Mouse (Mus musculus): Measurements from ENCODE around the gene Ddx20. TPM values are rescaled to one million over a fixed set of nuclear protein-coding genes. Genes with fewer than 3 reads are reported as not detected.
"Not testable (repeated sequence)": the region's sequence is repeated elsewhere in the genome, so short reads cannot be mapped to it uniquely, and the experiment has no call there.

Gene Ddx20
- total RNA-seq, 2 experiments from 2014 or later = 17.0 to 17.3 TPM

DNA sequence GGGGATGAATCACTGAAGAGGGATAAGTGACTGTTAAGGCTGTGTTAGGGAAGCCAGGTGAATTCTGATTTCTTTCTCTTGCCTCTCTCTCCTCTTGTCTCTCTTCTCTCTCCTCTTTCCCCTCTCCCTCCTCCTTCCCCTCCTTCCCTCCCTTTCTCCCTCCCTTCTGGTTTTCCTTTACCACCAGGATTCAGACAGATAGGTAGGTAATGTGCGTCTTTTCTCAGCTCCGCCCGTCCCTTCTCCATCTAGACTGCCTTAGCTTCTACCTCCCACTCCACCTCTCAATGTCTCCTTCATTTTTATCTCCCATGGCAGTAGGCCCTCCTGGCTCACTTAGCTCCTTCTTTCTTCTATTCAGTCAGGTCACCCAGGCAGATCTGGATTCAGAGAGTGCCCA, 18.2 kb upstream of the Ddx20 start:
- no peak for DNase-seq

DNA sequence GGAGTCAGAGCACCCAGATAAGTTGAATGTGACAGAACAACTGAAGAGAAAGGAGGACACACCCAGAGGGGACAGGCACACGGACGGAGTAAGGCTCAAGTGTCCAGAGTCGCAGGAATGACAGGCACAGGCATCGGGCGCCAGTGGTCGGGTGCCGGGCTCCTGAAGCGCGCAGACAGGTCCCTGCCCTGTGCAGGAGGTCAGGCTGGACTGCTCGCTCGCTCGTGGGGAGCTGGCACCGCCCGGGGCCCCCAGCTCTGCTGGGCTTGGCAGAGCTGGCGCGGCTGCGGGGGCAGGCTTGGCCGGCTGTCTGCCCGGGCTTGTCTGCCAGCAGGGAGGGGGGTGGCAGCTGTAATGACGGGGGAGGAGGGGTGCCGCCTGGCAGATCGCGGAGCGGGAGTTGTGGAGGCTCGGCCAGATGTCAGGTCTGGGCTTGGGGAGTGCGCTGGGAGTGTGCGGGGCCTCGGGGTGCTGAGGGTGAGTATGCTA, 17.7 kb upstream of the Ddx20 start:
- DNase-seq = peak; percentile 78

DNA sequence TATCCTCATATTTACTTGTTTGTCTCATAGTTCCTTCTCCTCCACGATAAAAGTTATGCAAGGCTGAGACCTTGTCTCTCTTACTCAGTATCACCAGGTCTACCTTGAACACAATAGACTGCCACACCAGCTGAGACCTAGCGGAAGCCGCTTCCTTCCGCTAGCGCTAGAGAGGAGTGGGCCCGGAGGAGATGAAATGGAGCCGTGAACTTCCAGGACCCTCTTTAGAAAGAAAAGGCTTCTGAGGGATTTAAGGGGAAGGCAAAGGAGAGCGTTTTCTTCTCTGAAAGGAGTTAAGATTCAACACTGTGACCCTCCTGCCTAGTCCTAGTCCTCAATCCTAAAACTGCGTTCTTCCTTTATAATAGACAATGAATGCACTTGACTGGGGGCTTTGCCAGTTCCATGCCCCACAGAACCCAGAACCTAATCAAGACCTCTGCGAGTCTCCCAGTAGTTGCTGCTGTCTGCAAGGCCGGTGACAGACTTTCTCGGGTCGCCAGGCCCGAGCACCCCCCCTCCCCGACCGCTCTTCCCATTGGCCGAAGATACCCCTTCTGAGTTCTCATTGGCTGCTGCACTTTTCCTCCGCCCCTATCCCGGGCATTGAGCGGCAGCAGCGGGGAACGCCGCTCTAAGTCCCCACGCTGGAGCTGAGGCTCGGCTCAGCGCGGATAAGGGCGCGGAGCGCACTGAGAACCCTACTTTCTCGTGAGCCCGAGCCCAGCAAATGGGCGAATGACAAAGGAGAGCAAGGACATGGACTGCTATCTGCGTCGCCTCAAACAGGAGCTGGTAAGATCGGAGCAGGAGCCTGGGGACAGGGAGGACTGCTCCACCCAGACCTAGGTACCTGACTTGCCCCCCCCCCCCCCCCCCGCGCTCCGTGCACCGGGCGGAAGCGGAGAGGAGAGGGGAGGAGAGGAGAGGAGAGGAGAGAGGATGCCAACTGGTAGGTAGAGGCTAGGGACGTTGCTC, 16.9 kb upstream of the Ddx20 start, which contains the start of gene Inka2:
Inka2 (plus strand) TSS at position 569 of the 978 bp plus-strand sequence.
- DNase-seq = peak; percentile 87

DNA sequence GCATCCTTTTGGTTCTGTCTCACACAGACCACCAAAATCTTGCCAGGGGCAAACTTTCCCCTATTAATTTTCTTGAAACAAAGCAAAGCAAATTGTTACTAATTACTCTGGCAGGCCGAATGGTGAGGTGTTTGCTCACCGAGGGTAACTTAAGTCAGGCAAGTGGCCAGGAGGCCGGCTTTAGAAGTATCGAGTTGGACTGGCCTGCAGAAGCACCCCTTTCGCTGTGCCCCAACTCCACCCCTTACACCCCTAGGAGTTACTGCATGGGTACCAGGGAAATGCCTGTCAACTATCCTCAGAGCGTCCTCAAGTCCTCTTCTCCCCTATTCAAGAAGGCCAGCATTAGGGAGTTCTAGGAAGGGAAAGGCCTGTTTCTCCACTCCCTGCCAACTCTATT, 16.2 kb upstream of the Ddx20 start:
- no peak for DNase-seq

DNA sequence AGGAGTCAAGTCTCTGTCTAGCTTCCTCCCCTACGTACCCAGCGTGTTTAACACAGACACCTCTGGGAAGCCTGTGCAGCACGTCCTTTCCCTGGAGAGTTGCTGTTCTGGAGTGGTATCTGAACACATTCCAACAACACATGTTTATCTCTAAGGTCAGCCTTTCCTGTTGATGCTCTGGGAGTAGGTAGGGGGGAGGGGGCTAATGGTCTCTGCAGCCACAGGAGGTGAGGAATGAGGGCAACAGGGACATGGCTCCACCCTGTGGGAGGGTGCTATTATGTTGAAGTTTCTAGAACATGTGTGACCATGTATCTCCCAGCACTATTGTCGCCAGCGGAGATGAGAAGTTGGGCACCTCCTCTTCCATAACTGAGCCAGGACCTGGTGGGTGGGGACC, 14.0 kb upstream of the Ddx20 start:
- DNase-seq = no peak

DNA sequence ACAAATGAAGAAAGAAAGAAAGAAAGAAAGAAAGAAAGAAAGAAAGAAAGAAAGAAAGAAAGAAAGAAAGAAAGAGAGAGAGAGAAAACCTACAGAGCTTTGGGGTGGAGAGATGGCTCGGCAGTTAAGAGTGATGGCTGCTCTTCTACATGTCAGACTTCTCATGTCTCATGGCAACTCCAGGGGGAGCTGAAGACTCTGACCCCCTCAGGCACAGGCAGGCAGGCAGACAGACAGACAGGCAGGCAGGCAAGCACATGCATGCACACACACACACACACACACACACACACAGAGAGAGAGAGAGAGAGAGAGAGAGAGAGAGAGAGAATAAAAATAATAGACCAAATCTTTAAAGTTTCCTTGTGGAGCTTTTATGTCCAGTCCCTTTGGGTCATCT, 13.4 kb upstream of the Ddx20 start:
- DNase-seq = not testable (repeated sequence)

DNA sequence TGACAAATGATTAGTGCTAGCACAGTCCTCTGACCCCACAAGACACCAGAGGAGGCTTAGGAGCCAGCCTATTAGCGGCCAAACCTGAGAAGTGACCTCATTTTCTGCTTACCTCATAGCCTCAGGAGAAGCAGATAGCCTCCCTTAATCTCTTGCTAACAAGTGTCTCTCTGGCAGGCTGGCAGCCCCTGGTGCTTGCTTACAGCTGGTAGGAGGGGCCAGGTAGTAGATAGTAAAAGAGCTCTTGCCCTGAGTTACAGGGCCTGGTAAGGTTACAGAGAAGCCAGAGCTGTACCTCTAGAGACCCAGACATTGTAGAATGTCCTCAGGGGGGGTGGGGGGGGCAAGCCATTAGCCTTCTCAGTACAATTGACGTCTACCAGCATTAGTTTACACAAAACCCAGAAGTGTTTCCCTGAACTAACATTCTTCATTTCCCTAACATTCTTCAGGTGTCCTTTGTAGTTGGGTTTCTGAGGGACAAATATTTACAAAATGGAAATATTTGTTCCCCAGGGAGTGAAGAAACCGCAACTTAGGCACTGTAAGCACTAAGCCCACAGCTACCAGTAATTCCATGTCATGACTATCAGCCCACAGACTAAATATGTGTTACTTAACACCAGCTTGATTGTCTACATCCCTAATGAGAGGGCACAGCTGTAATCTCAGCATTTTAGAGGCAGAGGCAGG, 12.0 kb upstream of the Ddx20 start:
- no peak for DNase-seq

DNA sequence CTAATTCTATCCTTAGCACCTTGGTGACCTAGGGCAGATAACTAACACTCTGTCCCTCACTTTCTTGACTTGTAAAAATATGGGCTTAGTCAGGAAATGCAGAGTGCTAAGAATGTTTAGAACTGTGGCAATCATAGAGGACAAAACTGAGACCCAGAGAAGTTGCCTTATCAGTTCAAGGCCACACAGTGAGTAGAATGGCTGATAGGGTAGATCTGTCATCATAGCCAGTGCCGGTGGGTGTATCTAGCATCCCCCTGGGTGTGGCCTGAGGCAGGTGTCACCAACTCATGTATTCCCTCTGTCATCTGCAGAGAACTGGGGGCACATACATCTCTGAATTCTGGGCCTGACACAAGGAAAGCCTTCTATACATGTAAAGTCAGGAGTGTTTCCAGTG, 10.9 kb upstream of the Ddx20 start:
- DNase-seq = no peak

DNA sequence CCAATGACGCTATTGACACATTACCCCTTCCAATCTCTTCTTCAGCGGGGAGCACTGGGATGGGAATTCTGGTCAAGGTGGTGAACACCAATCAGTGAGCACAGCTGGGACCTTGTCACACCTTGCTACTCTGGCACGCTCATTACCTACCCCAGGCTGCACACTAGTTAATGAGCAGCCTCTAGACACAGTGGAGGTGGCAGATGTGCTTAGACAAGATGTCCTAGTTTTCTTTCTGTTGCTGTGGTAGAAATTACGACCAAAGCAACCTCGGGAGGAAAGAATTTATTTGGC, 9.7 kb upstream of the Ddx20 start:
- no peak for DNase-seq

DNA sequence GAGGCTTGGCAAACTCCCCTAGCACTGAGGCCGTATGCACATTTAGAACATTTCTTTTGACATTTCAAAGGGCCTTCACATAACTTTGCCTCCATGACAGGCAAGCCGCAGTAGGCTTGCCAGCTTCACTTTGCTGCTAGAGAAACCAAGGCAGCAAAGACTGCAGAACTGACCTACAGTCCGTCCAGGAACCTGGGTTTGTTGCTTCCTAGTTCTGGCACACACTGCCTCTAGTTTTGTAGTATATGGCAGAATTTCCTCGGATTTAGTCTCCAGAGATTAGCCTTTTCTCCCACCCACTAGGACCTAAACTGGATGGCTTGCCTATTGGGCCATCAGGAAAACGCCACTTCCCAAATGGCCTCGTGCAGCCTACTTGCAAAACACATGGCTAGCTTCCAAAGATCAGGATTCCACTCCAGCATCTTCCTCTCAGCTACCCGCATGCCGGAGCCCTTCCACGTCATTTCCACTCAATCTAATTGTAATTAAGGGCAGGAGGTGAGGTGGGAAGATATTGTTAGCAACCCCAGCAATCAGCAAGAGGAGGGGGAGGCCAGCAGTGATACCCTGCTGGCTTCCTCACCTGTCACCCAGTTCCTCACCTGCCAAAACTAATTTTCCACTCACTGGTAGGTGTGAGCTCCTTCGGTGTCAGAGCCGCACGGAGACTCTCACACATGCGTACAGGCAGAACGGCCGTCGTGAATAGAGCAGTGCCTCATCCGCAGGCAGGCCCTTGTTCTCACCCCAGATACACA, 9.2 kb upstream of the Ddx20 start:
- DNase-seq = peak; percentile 42

DNA sequence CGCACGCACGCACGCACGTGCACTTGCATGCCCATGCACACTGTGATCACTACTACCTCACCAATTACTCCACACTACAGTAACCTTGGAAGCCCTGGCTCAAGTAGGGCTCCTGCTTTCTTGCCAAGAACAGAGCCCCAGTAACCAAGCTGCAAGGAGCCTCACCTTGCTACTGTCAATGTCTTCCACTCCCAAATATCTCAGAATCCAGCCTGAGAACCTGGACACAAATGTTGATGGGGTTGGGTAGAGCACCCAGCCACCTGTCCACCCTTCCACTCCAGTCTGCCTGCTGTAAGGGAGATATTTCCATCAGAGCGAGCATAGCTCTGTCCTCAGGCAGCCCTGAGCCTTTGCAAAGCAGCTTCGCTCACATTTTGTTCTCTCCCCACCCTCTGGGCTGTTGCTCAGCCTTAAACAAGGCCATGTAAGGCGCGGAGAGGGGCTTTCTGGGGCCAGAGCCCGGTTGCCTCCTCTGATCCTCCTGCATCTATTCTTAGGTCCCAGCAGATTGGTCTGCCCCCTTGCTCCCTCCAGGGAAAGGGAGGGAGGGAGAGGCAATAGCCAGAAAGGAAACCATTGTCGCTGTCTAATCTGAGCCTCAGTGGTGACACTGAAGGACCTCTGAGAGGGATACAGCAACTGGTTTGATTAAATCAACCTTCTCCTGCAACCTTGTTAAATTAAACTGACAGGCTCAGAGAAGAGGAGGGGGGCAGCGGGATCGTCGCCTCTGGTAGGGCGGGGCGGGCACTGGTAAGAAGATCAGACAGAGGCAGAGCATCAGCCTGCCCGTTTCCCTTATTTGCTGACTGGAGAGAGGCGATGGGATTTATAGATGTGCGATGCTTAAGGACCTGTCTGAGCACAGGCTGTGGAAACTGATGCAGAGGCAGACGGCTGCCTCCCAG, 8.4 kb upstream of the Ddx20 start:
- DNase-seq = no peak

DNA sequence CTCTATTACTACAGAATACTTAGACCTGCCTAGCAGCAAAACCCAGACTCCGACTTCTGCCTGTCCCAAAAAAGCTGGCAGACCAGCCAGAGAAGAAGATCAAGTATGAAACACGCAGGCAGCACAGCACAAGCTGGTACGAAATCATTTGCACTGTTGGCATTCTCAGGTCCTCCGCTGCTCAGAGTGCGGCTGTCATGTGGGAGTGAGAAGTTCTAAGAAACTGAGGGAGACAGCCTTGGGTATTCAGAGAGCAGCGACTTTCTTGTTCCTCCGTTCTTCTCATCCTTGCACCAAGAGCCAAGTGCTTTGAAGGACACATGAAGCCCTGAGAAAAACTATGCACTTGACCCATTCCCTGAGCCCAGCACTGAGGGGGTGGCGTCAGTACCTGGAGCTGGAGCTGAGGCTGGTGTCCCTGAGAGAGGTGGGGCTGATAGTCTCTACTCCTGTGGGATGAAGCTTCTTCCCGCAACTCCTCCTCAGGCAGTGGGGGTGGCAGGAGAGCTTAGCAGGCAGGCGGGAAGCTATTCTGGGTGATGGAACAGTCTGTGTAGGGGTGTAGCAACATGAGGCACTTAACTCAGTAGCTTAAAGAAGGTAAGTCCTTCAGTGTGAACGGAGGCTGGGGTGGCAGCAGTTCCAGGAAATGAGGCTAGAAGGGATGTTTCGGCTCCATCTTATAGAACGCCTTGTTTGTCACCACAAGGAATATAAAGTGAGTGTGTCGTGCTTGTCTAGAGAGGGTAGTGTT, 6.1 kb upstream of the Ddx20 start:
- no peak for DNase-seq

DNA sequence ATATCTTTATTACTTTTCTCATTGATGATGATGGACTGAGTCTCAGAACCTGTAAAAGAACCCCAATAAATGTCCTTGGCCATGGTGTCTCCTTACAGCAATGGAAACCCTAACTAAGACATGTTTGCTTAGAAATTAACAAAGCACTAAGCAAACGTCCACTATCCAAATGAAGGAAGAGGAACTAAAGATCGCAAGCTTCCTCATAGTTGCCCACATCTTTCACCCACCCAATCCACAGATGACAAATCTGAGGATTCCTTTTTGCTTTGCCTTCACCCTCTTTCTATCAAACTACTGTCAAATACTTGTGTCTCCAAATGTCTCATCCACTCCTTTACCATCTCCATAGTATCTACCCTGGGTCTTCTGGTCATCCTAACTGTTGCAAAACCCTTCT, 1.2 kb upstream of the Ddx20 start:
- DNase-seq = no peak

DNA sequence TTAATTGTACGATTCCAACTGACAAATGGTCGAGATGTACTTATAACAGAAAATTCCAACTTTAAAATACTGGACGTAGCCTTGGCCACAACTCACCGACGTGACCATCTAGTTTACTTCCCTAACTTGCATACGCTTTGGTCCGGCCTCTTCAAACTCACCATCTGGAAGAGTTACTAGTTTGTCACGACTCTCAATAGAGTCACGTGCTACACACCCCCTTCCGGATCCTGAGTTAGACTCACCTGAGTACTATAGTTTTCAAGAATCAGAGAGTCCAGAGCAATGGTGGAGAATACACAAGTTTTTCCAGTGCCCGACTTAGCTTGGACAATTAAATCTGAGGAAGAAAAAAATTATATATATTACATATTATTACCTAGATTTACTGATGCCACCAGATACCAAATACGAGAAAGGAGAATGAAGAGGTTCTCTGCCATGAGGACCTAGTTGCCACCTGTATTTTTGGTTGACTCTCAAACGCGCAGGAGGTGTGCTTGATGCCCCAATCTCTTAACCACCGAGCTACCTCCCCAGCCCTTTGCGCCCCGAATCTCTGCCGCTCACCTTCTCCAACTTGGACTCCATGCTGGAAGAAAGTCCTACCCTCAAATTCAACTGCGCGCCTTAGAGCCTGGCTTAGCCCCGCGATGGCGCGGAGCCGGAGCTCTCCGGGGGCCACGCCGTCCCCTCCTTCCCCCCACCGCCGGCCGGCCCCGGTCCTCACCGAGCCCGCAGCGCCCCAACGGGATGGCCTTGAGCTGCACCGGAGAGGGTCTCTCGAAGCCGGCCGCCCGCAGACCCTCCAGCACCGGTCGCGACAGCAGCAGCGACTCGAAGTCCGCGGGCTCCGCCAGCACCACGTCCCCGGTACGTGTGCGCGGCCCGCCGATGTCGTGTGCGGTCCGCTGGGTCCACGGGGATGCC, 715 bp downstream of the Ddx20 start:
- no peak for DNase-seq

DNA sequence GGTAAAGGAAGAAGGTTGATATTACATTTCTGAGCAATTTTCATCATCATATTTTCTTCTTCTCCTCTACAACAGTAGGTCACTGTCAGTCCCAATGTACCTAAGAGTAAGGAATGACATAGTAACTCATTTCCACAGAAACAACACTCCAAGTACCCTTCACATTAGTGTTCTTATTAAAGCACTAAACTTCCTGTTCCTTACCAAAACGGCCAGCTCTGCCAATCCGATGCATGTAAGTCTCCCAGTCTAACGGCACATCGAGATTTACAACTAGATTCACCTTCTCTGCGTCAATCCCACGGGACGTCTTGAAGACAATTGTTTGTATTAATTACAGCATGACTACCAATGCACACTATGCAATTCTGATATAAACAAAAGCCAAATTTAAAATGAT, 7.0 kb downstream of the Ddx20 start:
- no peak for DNase-seq

DNA sequence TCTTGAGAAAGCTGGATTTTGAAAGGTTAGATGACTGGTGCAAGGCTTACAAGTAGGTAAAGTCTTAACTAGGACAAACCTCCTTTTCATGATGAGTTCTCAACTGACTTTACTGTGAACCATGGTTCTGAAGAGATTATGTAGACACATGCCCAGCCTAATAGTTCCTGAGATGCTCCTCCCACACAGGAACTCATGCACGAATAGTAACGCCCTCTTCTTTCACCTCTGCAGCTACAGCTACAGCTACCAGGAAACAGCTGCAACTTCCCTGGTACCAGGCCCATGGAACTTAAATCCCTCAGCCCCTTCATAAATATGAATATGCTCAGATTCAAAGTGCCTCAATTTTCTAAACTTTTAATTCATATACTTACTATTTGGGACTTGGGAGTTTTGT, 11.4 kb downstream of the Ddx20 start:
- DNase-seq = no peak

DNA sequence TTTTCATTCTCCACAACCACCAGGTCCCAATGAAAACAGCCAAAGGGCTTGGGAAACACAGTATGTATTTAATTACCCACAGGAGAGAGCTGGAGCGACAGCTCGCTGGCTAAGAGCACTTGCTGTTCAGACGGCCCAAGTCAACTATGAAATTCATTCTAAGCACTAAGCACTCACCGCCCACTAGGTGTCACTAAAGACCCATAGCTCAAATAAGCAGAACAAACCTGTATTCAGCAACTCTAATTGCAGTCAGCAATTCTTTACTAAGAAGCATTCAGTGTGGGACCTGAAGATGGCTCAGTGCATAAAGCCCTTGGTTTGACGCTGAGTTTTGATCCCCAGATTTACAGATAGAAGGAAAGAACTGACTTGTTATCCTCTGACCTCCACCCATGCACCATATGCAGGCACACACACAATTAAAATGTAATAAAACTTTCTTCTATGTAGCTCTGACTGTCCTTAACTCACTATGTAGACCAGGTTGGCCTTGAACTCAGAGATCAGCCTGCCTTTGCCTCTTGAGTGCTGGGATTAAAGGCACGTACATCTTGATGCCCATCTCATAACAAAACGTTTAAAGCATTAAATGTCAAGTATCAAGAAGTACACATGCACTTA, 12.7 kb downstream of the Ddx20 start:
- peak; percentile 73 for DNase-seq

DNA sequence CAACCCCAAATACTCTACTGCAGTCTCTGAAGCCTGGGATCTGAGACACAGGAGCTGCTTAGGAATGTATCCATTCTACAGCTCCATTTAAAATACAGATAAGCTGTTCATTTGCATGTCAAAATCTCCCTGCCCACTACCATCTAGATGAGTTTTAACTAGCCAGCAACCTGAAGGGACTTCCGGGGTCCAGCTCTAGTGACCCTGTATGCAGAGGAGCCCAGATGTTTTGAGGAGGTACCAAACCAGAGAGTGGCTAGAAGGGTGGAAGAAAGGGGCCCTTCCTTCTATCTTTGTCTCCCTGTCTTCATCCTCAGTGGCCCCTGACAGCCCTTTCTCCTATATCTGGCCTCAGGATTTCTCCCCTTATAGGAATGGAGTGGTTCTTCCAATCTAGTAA, 16.6 kb downstream of the Ddx20 start:
- no peak for DNase-seq

DNA sequence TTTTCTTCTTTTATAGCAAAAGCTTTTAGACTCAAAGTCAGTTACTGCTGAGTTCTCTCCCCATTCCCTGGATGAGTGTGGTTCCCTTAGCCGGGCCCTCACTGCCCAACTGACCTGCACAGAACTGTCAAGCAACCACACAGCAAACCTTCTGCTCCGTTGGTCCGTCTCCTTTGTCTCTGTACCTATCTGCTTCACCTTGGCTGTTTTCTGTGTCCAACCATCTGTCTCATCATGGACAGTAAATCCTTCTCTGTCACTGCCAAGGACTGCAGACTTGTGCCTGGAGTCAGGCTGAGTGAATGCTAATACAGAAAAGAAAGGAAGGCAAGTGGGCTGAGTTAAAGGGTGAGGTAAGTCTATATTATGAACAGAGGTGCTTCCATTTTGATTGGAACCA, 17.6 kb downstream of the Ddx20 start:
- DNase-seq = no peak

Data from adrenal gland, postnatal 10 days (tissue).